Mouse (Mus musculus): ENCODE measurements around the gene Snx29.

Snx29 gene

DNA sequence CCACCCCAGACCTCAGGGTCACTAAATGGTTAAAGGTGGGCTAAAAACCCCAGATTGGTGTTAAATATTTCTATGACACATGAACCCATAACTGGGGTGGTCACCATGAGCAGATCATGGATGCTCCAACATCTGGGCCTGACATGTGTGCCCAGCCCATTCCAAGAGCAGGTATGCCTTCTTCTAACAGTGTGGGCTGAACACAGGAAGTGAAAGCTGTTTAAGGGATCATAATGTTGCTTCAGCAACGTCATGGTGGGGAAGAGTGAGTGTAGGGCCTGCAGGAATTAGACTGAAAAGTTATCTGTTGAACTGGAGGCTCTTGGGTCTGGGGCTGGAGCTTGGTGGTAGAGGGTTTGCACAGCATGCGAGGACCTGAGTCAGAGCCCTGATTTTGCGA lies 405.9 kb downstream of the Snx29 start:
- DNase-seq (ENCODE audit: low read depth, low spot score) = no peak

DNA sequence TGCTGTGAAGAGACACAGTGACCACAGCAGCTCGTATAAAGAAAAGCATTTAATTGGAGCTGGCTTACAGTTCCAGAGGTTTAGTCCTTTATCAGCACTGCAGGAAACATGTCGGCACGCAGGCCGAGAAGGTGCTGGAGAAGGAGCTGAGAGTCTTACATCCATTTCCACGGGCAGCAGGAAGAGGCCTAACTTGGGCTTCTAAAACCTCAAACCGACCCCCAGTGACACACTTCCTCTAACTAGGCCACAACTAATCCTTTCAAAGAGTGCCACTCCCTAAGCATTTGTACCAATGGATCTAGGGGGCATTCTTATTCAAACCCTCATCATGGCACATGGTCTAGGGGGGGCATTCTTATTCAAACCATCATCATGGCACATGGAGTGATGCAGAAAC lies 406.4 kb downstream of the Snx29 start:
- DNase-seq (ENCODE audit: low read depth, low spot score) = no peak

DNA sequence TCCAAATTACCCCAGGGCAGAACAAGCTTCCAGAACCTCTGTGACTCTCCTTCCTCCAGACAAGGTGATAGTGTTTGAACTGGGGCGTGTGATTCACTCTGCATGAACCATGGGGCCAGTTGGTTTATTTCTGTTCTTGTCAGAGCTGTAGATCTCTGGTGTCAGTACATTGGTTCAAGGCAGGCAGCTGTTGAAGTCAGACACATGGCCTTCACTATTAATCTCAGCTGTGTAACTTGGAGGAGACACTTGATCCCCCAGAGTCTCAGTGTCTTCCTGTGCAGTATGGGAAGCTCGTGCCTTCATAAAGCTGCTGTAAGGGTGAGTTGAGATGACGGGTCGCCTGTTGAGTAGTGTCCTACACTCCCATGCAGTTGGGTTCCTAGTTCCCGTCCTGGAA lies 407.1 kb downstream of the Snx29 start:
- DNase-seq (ENCODE audit: low read depth, low spot score) = no peak

DNA sequence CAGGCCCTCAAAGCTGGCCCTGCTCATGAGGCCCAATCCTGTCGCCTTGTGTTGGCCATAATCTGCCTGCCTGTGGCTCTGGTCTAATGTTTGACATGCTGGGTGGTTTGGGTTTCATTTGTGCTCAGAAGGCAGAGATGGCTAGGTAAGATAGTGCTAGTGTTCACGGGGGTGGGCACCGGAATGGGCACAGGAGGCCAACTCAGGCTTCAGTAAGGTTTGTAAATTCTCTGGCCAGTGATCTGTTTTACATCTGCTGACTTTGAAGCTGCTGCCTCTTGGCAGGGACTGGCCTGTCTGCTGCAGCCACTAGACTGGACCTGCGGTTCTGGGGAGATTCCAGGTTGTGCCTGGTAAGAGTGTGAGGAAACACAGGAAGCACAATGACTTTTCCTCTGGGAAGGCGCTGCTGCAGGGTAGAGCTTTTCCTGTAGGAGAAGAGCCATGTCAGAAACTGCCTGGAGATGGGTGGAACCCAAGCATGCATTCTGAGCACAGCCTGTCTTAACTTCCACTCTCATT lies 408.4 kb downstream of the Snx29 start:
- DNase-seq (ENCODE audit: low read depth, low spot score) = no peak

DNA sequence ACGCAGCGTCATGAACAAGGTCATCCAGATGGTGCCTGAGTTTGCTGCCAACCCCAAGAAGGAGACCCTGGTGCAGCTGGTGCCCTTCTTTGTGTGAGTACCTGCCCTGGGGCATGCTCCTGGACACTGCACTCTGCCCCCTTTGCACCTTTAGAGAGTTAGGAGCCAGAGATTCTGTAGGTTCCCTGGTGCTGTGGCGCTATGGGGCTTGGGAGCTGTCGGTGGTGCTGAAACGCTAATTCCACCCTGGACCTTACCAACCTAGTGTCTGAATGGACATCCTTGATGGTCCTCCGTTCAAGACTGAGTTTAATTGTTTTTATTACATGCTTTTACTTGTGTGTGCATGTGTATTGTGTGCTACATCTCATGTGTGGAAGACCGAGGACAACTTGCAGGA lies 415.6 kb downstream of the Snx29 start:
- DNase-seq (ENCODE audit: low read depth, low spot score) = peak; percentile 53

DNA sequence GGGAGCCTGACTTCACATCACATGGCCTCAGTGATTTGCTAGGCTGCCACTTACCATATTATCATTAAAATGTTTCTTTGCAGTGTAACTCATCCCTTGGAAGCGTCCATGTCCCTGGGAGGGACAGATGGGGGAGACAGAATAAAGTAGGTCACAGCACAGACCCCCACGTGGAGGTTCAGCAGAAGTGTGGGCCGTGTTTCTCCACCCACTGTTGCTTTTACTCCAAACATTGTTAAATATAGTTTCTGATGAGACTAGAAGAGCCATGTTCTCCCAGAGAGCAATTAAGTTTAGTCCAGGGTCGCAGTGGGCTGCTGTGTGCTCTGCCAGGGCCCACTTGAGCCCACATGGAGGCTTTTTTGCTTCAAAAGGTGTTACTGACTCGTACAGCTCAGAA lies 419.2 kb downstream of the Snx29 start:
- DNase-seq (ENCODE audit: low read depth, low spot score) = no peak

DNA sequence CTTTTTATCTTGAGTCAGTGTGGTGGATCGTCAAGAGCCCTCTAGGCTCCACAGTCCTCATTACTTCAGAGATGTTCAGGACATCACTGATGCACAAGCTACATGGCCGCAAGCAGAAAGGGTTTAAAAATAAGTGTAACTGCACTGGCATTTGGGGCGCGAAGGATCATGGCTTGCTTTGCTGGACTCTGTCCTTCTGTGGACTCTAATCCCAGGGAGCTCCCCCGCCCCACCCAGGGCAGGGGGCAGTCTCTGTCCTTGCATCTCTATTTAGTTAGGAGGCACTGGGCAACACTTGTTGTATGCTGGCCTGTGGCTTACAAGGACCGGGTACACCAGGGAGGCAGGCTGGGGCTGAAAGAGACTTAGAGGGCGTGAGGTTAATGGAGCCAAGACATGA lies 419.6 kb downstream of the Snx29 start:
- DNase-seq (ENCODE audit: low read depth, low spot score) = no peak

DNA sequence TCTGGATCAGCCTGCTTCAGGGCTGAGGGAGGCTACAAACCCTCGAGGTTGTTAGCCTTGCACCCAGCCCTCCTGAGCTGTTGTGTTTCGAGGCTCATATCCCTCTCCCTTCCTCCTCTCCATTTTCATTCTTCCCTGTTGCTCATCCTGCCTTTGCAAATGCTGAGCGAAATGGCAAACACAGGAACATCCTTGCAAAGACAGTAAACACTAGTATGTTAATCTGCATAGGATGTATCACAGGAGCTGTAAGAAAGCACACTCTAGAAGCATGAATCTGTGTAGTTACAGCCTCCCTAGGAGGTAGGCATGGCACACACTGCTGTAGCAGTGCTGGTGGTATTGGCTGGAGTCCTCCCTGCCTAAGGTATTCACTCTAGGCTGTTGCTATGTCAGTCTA lies 420.3 kb downstream of the Snx29 start:
- DNase-seq (ENCODE audit: low read depth, low spot score) = peak; percentile 80

DNA sequence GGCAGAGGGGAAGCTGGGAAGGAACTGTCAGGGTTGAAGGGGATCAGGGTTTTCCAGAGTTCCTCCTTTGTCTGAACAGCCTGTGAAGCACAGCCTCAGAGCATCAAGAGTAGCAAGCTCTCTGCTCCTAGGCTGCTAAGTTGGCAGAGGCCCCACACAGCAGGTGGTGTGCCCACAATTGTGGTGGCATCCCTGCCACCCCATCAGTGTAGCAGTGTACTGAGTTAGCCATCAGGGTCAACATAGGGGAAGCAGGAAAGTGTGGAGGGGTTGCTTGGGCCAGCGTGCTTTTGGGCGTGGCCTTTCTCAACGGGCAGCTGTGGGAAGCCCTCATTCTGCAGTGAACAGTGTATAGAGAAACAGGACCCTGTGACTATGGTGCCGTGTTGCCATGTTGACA lies 421.0 kb downstream of the Snx29 start:
- no peak for DNase-seq (ENCODE audit: low read depth, low spot score)

DNA sequence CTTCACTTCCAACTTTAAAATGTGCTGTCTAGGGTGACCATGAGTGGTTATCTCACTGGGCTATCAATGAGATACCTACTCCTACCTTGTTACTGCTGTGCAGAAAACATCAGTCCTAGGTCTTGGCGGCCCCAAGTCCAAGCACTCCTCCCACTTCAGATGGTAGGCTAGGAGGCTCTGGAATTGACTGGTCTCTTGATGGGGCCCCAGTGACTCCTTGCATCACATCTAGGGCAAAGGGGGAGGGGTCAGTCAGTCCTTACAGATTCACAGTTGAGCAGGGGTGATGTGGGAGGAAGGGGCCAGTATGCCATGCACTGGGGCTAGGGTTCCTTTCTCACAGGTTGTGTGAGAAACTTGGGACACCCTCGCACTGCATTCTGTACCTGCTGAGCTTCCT lies 423.3 kb downstream of the Snx29 start:
- no peak for DNase-seq (ENCODE audit: low read depth, low spot score)

DNA sequence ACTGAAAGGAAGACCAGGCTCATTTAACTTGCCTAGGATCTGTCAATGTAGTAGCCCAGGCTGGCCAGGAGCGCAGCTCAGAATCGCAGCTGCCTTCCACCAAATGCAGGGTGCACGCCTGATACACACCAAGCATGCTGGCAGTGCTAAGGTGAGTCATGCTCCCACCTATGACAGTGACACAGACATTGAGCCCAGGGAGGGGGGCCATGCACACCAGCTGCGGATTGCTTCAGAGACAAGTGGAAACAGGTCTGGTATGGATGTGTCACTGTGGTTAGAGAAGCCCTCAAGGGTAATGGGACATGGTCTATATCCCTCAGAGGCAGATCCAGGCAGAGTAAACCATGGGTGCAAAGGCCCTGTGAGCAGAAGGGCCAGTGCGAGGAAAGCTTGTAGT lies 425.2 kb downstream of the Snx29 start:
- DNase-seq (ENCODE audit: low read depth, low spot score) = no peak

DNA sequence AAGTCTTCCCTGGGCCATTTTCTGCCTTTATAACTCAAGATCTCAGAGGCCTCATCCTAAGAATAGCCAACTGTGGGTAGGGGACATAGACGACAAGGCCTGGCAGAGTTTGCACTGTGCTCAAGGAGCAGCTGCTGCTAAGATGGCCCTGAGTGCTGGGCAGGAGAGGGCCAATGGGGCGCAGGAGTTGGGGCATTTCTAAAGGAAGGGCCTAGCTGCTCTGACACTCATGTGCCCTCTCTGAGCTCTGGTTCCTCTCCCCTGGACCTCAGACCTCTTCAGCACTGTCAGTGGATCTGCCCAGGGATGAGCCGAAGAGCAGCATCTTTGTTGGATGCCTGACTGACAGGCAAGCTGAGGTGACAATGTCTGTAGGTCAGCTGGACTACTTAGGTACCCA lies 426.4 kb downstream of the Snx29 start:
- DNase-seq (ENCODE audit: low read depth, low spot score) = no peak

DNA sequence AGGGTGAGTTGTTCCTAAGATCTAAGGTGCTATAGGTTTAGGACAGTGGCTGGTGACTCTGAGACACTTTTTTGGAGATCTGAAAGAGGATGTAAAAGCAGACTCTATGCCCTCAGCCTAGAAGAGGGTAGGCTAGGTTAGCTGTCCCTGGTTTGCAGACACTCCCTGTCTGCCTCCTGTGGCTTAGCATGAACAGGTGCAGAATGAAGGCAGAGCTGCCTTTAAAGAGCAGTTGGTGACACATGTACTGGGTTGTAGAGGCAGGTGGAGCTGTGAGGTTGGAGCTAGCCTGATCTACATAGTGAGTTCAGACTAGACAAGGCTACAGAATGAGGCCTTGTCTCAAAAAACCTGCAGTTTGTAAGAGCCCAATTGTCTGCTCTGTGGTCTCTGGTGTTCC lies 427.9 kb downstream of the Snx29 start:
- no peak for DNase-seq (ENCODE audit: low read depth, low spot score)

DNA sequence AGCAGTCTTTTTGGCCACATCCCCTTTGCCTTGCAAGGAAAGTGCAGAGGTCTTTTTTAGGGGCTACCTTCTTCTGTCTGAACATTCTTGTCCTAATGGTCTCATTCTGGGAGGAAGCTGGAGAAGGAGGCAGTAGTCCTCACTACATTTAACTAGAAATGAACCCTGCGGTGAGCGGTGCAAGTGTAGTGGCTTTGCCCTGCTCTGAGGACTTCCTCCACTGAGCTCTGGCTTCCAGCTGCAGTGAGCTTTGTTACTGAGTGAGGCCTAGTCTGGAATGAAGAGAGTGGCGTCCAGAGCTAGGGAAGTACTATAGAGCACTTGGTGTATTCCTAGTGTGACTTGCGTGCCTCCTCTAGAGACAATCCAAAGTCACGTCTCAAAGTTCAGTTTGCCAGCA lies 429.8 kb downstream of the Snx29 start:
- DNase-seq (ENCODE audit: low read depth, low spot score) = no peak

DNA sequence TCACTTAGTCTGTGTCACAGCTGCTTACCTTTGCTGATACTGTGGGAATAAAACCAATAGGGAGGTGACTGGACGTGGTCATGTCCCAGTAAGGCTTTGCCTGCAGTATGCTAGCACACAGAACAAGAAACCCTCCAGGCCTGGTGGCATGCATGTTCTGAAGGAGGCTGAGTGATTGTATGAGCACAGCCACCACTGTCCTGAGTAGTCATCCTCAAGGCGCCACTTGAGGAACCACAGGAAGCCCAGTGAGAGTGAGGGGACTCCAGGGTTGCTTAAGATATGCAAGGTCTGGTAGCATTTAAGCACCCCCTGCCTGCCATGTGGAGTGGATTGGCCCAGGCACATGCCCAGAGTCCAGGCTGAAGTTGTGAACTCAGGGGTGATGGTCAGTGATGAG lies 430.8 kb downstream of the Snx29 start:
- DNase-seq (ENCODE audit: low read depth, low spot score) = no peak

DNA sequence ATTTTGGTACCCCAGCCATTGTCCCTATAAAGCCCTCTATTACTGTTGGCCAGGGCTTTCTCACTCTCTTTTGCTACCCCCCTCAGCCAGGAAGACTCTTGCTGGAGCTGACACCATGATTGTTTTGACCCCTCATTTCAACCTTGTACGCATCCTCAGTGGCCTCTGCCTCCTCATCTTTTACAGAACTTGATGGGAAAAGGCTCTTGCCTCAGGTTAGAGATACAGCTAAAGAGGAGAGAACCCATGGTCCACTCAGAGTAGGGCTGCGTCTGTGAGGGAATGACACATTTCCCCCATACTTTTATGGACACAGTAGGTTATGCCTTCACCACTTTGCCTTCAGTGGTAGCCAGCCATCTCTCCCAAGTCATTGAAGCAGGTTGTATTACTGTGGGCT lies 431.4 kb downstream of the Snx29 start:
- DNase-seq (ENCODE audit: low read depth, low spot score) = no peak

DNA sequence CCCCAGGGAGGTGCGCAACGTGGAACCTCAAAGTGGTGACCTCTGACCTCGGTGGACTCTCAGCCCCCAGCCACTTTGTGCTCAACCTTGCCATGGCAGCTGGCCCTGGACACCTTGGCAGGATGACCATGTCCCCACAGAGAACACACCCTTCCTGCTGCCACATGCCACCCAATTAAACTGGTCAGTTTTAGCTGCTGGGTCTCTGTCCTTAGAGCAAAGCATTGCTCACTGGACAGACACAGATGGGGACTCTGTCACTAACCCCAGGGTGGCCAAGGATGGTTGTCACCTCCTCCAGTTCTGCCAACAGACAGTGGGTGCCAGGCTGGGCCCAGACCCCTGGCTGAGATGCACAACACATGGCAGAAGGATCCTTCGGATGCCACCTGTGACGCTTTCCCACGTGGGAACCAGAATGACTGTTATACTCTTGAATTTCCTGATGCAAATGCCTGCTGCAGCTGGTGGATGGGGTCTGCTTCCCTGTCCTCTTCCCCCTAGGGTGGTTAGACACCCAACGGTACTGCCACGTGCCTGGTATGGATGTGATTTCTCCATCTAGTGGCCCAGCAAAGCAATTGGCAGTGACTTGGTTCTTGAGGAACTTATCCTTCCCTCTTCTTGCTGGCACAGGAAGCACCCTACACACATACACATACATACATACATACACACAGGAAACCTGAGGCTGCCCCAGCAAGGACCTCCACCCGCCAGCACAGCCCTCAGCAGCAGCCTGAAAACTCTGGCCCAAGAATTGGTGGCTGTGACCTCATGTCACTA lies 432.8 kb downstream of the Snx29 start:
- DNase-seq (ENCODE audit: low read depth, low spot score) = no peak

DNA sequence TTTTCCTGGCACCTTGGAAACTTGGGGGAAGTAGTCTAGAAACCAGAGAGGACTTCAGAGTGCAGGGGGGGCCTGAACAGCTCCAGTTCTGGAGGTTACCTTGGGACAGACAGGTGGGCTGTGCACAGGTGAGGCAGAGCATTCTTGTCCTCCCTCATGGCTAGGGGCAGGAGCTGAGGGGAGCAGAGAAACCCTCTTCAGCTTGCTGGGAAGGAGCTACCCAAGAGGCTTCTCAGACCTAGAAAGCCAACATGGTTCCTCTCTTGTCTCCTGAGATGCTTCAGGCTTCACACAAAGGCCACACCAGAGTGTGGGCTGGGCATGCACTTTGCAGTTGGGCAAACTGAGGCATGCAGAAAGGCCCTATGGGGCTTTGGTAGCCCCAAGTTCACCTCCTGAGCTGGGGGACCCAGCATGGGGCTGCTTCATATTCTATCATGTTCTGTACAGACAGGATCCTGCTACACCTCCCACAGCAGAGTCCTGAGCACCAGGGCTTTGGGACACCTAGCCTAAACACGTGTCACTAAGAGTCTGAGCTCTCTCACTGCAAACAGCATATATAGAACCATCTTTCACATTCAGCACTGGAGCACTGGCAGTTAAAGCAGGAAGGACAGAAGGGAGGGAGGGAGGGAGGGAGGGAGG lies 434.0 kb downstream of the Snx29 start:
- DNase-seq (ENCODE audit: low read depth, low spot score) = no peak

DNA sequence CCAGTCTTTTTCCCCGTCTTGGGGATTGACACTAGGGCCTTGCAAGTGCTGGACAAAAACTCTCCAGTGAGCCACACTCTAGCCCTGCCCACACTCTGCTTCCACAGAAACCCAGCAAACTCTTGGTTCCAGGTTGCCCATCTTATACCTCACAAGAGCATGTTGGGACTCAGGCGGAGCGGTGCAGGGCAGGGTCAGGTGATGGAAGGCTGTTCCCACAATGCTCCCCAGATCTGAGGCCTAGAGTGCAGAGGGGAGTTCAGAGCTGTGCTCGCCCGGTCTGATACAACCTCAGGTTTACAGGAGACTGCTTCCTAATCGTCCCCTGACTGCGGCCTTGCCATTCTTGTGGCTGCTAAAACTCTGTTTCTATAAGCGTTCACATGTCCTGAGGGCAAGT lies 434.8 kb downstream of the Snx29 start:
- no peak for DNase-seq (ENCODE audit: low read depth, low spot score)

DNA sequence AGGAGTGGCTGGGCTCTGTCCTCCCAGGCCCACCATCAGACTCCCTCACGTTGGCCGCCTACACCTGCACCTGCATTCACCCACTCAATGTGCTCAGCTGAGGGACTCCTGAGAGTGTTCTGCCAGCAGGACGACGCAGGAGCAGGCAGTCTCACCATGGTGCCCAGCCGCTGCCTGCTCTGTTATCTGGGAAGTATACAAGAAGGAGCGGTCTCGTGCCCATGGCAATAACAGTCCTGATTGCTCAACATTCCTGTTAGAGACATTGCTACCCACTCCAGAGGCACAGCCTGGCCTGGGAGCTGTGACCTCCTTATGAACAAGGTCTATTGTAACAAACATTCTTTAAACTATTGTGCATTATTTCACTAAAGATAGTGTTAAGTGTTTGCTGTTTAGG lies 435.2 kb downstream of the Snx29 start:
- no peak for DNase-seq (ENCODE audit: low read depth, low spot score)

DNA sequence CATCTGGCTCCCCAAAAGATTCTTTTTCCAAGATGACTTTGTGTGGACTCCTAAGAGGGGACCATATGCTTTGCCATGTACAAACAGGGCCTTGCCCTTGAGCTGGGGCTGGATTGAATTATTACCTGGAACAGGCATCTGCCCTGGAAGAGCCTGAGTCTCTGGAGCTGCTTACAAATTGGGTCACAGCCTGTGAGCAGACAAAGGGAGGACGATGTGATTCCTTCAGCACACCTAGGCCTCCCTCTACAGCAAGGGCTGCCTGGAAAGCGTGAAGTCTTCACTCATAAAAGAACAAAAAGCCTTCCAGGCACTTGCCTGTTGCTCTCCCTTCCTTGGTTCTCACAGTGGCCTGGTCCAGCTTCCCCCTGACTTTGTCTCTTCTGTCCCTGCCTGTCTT lies 449.6 kb downstream of the Snx29 start:
- no peak for DNase-seq (ENCODE audit: low read depth, low spot score)

DNA sequence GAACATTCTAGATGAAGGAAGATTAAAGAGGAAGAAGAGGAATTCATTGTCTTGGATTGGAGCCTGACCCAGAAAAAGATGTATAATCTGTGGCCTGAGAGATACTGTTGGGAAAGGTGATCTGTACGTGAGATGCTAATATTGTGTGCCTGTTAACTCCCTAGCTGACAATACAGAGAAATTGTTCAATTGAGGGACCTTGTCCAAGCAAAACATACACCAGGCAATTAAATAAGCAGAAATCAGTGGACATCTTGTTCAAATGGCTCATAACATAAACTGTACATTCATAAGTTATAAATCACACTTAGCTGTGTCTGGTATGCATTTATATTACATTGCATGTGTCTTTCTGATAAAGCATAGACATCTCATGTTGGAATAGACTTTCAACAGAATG lies 451.6 kb downstream of the Snx29 start:
- DNase-seq (ENCODE audit: low read depth, low spot score) = no peak

DNA sequence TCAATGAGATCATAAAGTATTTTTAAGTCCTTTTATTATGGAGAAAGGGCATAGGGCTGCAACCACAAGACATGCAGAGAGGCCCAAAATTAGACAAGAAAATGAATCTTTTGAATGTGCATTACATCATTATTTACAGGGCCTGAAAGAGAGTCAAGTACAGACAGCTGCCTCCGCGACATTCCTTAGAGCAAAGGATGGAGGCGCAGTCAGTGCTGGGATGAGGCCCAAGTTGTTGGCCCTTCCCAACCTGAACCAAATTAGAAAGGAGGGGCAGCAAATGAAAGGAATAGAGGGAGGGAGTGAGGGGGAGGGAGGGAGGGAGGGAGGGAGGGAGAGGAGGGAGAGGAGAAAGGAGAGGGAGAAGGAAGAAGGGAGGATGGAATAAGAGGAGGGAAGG lies 453.8 kb downstream of the Snx29 start:
- DNase-seq (ENCODE audit: low read depth, low spot score) = no peak

Measured in ZHBTc4 (cell line).